Mouse (Mus musculus) bone marrow macrophage, adult 2 months (primary cell): ENCODE measurements at regions not wholly inside any gene's neighbourhood (a gene's known extent, or its start where the extent isn't known, plus 50 kb on each side); places are given as distances from the start of the nearest gene placed in this dataset.

Experiments
- H3K27ac ChIP-seq: 2 replicates; pipeline ENCODE4 v1.5.1; 2012; ENCODE audit warnings: low read depth, low read length; ENCODE audit not compliant: insufficient read depth
- H3K4me1 ChIP-seq: 2 replicates; pipeline ENCODE4 v1.6.1; 2012; ENCODE audit warnings: low read length; ENCODE audit not compliant: control insufficient read depth, insufficient read depth
- H3K4me3 ChIP-seq: 2 replicates; pipeline ENCODE4 v1.5.1; 2012; ENCODE audit warnings: mild to moderate bottlenecking, low read length, moderate library complexity; ENCODE audit not compliant: insufficient read depth
- CTCF ChIP-seq: IDR thresholded peaks from 2 replicates; pipeline ENCODE4 v1.5.1; 2012; ENCODE audit warnings: low read depth, mild to moderate bottlenecking, low read length, moderate library complexity
- POLR2A ChIP-seq: IDR thresholded peaks from 2 replicates; pipeline ENCODE4 v1.6.1; 2012; ENCODE audit warnings: mild to moderate bottlenecking, low read depth, low read length, borderline replicate concordance

GRCm38 (mm10) chr7:129771876-129772275 lies 180.2 kb downstream of the Wdr11 start:
- no peak overlapping the region for H3K27ac ChIP-seq
- no peak for TF ChIP-seq CTCF
- no peaks in the 10 kb centered on the region for H3K4me1 ChIP-seq
- H3K4me3 ChIP-seq = no peak overlapping the region

- H3K4me3 ChIP-seq = no peak overlapping the region
- H3K27ac ChIP-seq = no peak overlapping the region
- no peaks in the 10 kb centered on the region for H3K4me1 ChIP-seq
- no peak for TF ChIP-seq CTCF
- no peak for TF ChIP-seq POLR2A
These were observed 181.1 kb downstream of the Wdr11 start for GRCm38 (mm10) chr7:129772540-129773331.

GRCm38 (mm10) chr7:129774261-129774861 lies 182.7 kb downstream of the Wdr11 start:
- Histone ChIP-seq H3K4me1 (no peaks in the 10 kb centered on the region), H3K27ac (no peak overlapping the region), H3K4me3 (no peak overlapping the region)
- TF ChIP-seq POLR2A (no peak), CTCF (no peak)

- Histone ChIP-seq H3K4me3 (no peak overlapping the region), H3K27ac (no peak overlapping the region), H3K4me1 (no peaks in the 10 kb centered on the region)
- no peak for TF ChIP-seq CTCF
- TF ChIP-seq POLR2A = no peak
These were observed 183.5 kb downstream of the Wdr11 start for GRCm38 (mm10) chr7:129775189-129775588.

GRCm38 (mm10) chr7:129778842-129779421 lies 187.3 kb downstream of the Wdr11 start:
- Histone ChIP-seq H3K4me1 (no peaks in the 10 kb centered on the region), H3K27ac (no peak overlapping the region)
- TF ChIP-seq CTCF = no peak
- no peak for TF ChIP-seq POLR2A

GRCm38 (mm10) chr7:129779939-129780338 lies 188.3 kb downstream of the Wdr11 start:
- no peak overlapping the region for H3K4me3 ChIP-seq
- H3K4me1 ChIP-seq = no peaks in the 10 kb centered on the region
- H3K27ac ChIP-seq = no peak overlapping the region
- TF ChIP-seq CTCF (no peak), POLR2A (no peak)

More at GRCm38 (mm10) chr7:129778842-129779421, 187.3 kb downstream of the Wdr11 start:
- no peak overlapping the region for H3K4me3 ChIP-seq

GRCm38 (mm10) chr7:129781756-129782155 lies 190.1 kb downstream of the Wdr11 start:
- Histone ChIP-seq H3K4me3 (no peak overlapping the region), H3K27ac (no peak overlapping the region), H3K4me1 (no peaks in the 10 kb centered on the region)
- TF ChIP-seq POLR2A (no peak), CTCF (no peak)

GRCm38 (mm10) chr7:129784966-129785365 lies 193.3 kb downstream of the Wdr11 start:
- Histone ChIP-seq H3K4me3 (no peak overlapping the region), H3K27ac (no peak overlapping the region), H3K4me1 (no peaks in the 10 kb centered on the region)
- TF ChIP-seq POLR2A (no peak), CTCF (no peak)

- H3K27ac ChIP-seq = no peak overlapping the region
- H3K4me3 ChIP-seq = no peak overlapping the region
- no peak for TF ChIP-seq CTCF
- TF ChIP-seq POLR2A = no peak
- H3K4me1 ChIP-seq = no peaks in the 10 kb centered on the region
These were observed 195.3 kb downstream of the Wdr11 start for GRCm38 (mm10) chr7:129787011-129787410.

- TF ChIP-seq CTCF (no peak), POLR2A (no peak)
- H3K27ac ChIP-seq = no peak overlapping the region
- no peak overlapping the region for H3K4me3 ChIP-seq
- no peaks in the 10 kb centered on the region for H3K4me1 ChIP-seq
These were observed 196.1 kb downstream of the Wdr11 start for GRCm38 (mm10) chr7:129787736-129788135.
